In genomic region chr9:65100991-65101685, GRCm38 (mm10) we compare ENCODE assay signal across 8 mouse cellular contexts. TPM values are rescaled to one million over a fixed set of nuclear protein-coding genes. Genes with fewer than 3 reads are reported as not detected.
DNase-seq lines count a peak whose midpoint lies in the region; ATAC-seq lines count a peak whose summit lies in the region.

Gene Igdcc4, plus strand, starts transcription at chr9:65101486.

- peak within 1 kb of the TSS; percentile 91 for H3K9ac ChIP-seq in forebrain, embryonic 14.5 days (ENCODE audit: low read length)
- H3K9ac ChIP-seq in hindbrain, embryonic 14.5 days, result peak within 1 kb of the TSS; percentile 91
- H3K9ac ChIP-seq in liver, embryonic 13.5 days, result peak within 1 kb of the TSS; percentile 61

- peak within 1 kb of the TSS; percentile 98 for H3K4me2 ChIP-seq in forebrain, embryonic 14.5 days (ENCODE audit: low read length)
- H3K4me2 ChIP-seq in hindbrain, embryonic 14.5 days (replicated peaks), result peak within 1 kb of the TSS; percentile 94
- H3K4me2 ChIP-seq in liver, embryonic 13.5 days, result peak within 1 kb of the TSS; percentile 83

- peak within 1 kb of the TSS; percentile 90 for H3K4me3 ChIP-seq in megakaryocyte, embryonic 14.5 days (replicated peaks)
- H3K4me3 ChIP-seq in brown adipose tissue, adult 24 weeks (ENCODE audit: insufficient read depth, low read depth, low read length), result peak within 1 kb of the TSS; percentile 48
- H3K4me3 ChIP-seq in forebrain, embryonic 14.5 days (ENCODE audit: low read depth, low read length), result peak within 1 kb of the TSS; percentile 77
- H3K4me3 ChIP-seq in hindbrain, embryonic 14.5 days (replicated peaks; ENCODE audit: low read length), result peak within 1 kb of the TSS; percentile 87
- H3K4me3 ChIP-seq in liver, embryonic 13.5 days (replicated peaks), result peak within 1 kb of the TSS; percentile 60

- peaks cover 75% of the 10 kb centered on the region for H3K27me3 ChIP-seq in megakaryocyte, embryonic 14.5 days (replicated peaks)
- H3K27me3 ChIP-seq in forebrain, embryonic 14.5 days (replicated peaks; ENCODE audit: control insufficient read depth, insufficient read depth, low read length), result no peaks in the 10 kb centered on the region
- no peaks in the 10 kb centered on the region for H3K27me3 ChIP-seq in hindbrain, embryonic 14.5 days (ENCODE audit: control insufficient read depth, insufficient read depth, low read length)
- H3K27me3 ChIP-seq in liver, embryonic 13.5 days, result peaks cover 72% of the 10 kb centered on the region

- 4% methylated on average over 19 of the region's 76 CpGs for WGBS in forebrain, embryonic 14.5 days
- 2% methylated on average over 58 of the region's 76 CpGs for WGBS in hindbrain, embryonic 14.5 days
- WGBS in liver, embryonic 13.5 days (ENCODE audit: insufficient replicate concordance), result 6% methylated on average over 34 of the region's 76 CpGs

- no peak for ATAC-seq in megakaryocyte, adult 5-6 weeks (ENCODE audit: poor library complexity, severe bottlenecking)
- peak; percentile 13; the same call in 1 of the 2 replicates for ATAC-seq in forebrain, embryonic 14.5 days
- ATAC-seq in hindbrain, embryonic 14.5 days (ENCODE audit: low FRiP score), result no peak; the same call in 1 of the 2 replicates
- ATAC-seq in liver, embryonic 13.5 days (ENCODE audit: low read depth), result peak; percentile 14; the same call in 1 of the 2 replicates

- peaks cover 22% of the 10 kb centered on the region for H3K9me3 ChIP-seq in megakaryocyte, embryonic 14.5 days
- no peaks in the 10 kb centered on the region; the same call in 1 of the 2 replicates for H3K9me3 ChIP-seq in forebrain, embryonic 14.5 days (replicated peaks; ENCODE audit: control insufficient read depth, low read length)
- no peaks in the 10 kb centered on the region for H3K9me3 ChIP-seq in hindbrain, embryonic 14.5 days (ENCODE audit: control insufficient read depth, low read length)
- H3K9me3 ChIP-seq in liver, embryonic 13.5 days (replicated peaks), result no peaks in the 10 kb centered on the region

- H3K36me3 ChIP-seq in megakaryocyte, embryonic 14.5 days (replicated peaks; ENCODE audit: low read length), result no peaks in the 10 kb centered on the region
- H3K36me3 ChIP-seq in forebrain, embryonic 14.5 days (ENCODE audit: control insufficient read depth, insufficient read depth, low read length), result no peaks in the 10 kb centered on the region
- no peaks in the 10 kb centered on the region for H3K36me3 ChIP-seq in hindbrain, embryonic 14.5 days (replicated peaks; ENCODE audit: control insufficient read depth, insufficient read depth)
- no peaks in the 10 kb centered on the region for H3K36me3 ChIP-seq in liver, embryonic 13.5 days

- H3K27ac ChIP-seq in brown adipose tissue, adult 24 weeks (replicated peaks; ENCODE audit: low read depth, low read length), result no peak within 1 kb of the TSS
- H3K27ac ChIP-seq in forebrain, embryonic 14.5 days (ENCODE audit: low read depth, low read length), result peak within 1 kb of the TSS; percentile 85
- peak within 1 kb of the TSS; percentile 77 for H3K27ac ChIP-seq in hindbrain, embryonic 14.5 days
- peak within 1 kb of the TSS; percentile 68 for H3K27ac ChIP-seq in liver, embryonic 13.5 days

- peaks cover 17% of the 10 kb centered on the region for H3K4me1 ChIP-seq in megakaryocyte, embryonic 14.5 days
- no peaks in the 10 kb centered on the region; the same call in 1 of the 2 replicates for H3K4me1 ChIP-seq in brown adipose tissue, adult 24 weeks (ENCODE audit: control insufficient read depth, insufficient read depth, insufficient read length, low read length)
- peaks cover 14% of the 10 kb centered on the region for H3K4me1 ChIP-seq in forebrain, embryonic 14.5 days (ENCODE audit: control insufficient read depth, insufficient read depth, low read length)
- H3K4me1 ChIP-seq in hindbrain, embryonic 14.5 days (replicated peaks; ENCODE audit: control insufficient read depth, insufficient read depth, low read length), result peaks cover 14% of the 10 kb centered on the region
- peaks cover 25% of the 10 kb centered on the region for H3K4me1 ChIP-seq in liver, embryonic 13.5 days (replicated peaks)

- peak; percentile 42 for DNase-seq in forebrain, embryonic 14.5 days (ENCODE audit: low spot score)
- peak; percentile 45 for DNase-seq in hindbrain, embryonic 14.5 days (ENCODE audit: low spot score)
- no peak for DNase-seq in liver, embryonic 13.5 days
- peak; percentile 67 for DNase-seq in right cerebral cortex, postnatal 4 days
- DNase-seq in T-cell, adult 2 months (ENCODE audit: low spot score), result no peak

RNA-seq across cellular contexts. Expression of gene Igdcc4, which starts in this region (rescaled TPM):
- 0.08 TPM in 1 of 2 replicates, not detected in the other for polyA plus RNA-seq in megakaryocyte, embryonic 14.5 days (2012; ENCODE audit: insufficient read depth, low replicate concordance)
- total RNA-seq in megakaryocyte, adult 5-6 weeks (2015), result 0.05 and 0.09 TPM in 2 replicates
- total RNA-seq in megakaryocyte, adult 5-6 weeks (2017), result not detected in 2 replicates
- polyA plus RNA-seq in brown adipose tissue, adult 24 weeks (2012; ENCODE audit: insufficient read depth, insufficient read length, missing spikeins), result 0.55 and 0.71 TPM in 2 replicates
- polyA plus RNA-seq in forebrain, embryonic 14.5 days (2014; fragmentation: Nextera tagmentation; extraction: Ambion mirVana), result 8.9 and 13.4 TPM in 2 replicates
- polyA plus RNA-seq in hindbrain, embryonic 14.5 days (2014; fragmentation: Nextera tagmentation; extraction: Ambion mirVana), result 18.9 and 19.4 TPM in 2 replicates
- 3.8 and 4.6 TPM in 2 replicates for polyA plus RNA-seq in liver, embryonic 13.5 days (2015; fragmentation: Nextera tagmentation; extraction: Ambion mirVana)

Comparison
In these comparisons a context has a peak if more than half of its experiments do, and no peak if none do; other contexts are left out.
1. ATAC-seq: peak in forebrain, embryonic 14.5 days (single experiment) and liver, embryonic 13.5 days (single experiment); none in megakaryocyte, adult 5-6 weeks (single experiment) and hindbrain, embryonic 14.5 days (single experiment).
2. DNase-seq: peak in forebrain, embryonic 14.5 days (single experiment), hindbrain, embryonic 14.5 days (single experiment) and right cerebral cortex, postnatal 4 days (single experiment); none in liver, embryonic 13.5 days (single experiment) and T-cell, adult 2 months (single experiment).
3. Peak in every context shown above with its lines, with median percentiles within 50 percentile points of each other: H3K4me3 ChIP-seq, H3K4me2 ChIP-seq and H3K9ac ChIP-seq.